Mouse (Mus musculus): Measurements from ENCODE around the gene Cmya5. TPM values are rescaled to one million over a fixed set of nuclear protein-coding genes. Genes with fewer than 3 reads are reported as not detected.
"Not testable (repeated sequence)": the region's sequence is repeated elsewhere in the genome, so short reads cannot be mapped to it uniquely, and the experiment has no call there.

The Cmya5 gene
- polyA plus RNA-seq, 1 experiment: 0.04 TPM

DNA sequence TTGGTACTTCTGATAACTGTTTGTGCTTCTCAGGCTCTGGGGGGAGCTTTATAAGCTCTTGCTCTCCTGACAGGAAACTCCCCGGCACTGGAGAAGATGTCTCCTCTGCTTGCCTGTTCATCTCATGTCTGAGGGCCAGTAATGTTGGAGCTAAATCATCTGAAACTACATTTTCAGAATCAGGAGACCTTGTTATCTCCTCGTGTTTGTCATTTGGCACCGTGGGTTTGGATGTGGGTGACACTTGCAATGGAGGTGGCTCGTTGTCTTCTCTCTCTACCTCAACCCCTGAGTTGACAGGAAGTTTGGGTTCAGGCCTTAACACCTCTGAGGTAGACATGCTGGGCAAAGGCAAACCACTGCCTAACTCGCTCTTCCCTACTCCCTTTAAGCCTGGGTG lies 50.8 kb downstream of the Cmya5 start:
- no peaks in the 10 kb centered on the region for H3K9me3 ChIP-seq (replicated peaks; ENCODE audit: control insufficient read depth, insufficient read depth, low read length, poor library complexity, severe bottlenecking)
- no peaks in the 10 kb centered on the region for H3K4me1 ChIP-seq (ENCODE audit: control insufficient read depth, insufficient read depth, low read length)
- no peaks in the 10 kb centered on the region for H3K36me3 ChIP-seq (ENCODE audit: control insufficient read depth, insufficient read depth, low read length, poor library complexity, severe bottlenecking)
- no peak overlapping the region for H3K9ac ChIP-seq (ENCODE audit: low read depth, poor library complexity, severe bottlenecking)
- H3K27me3 ChIP-seq (ENCODE audit: control insufficient read depth, insufficient read depth, low read length, poor library complexity, severe bottlenecking): no peaks in the 10 kb centered on the region
- TF ChIP-seq POLR2A (IDR thresholded peaks at IDR 0.05; ENCODE audit: insufficient read depth, low read length) (no peak), CTCF (IDR thresholded peaks at IDR 0.05; ENCODE audit: low read depth, low read length) (no peak), EP300 (IDR thresholded peaks at IDR 0.05; ENCODE audit: insufficient read depth, low read depth, low read length) (no peak)
- no peak overlapping the region for H3K27ac ChIP-seq (ENCODE audit: insufficient read depth, low read length)
- no peak overlapping the region for H3K4me3 ChIP-seq (ENCODE audit: low read depth, low read length)

DNA sequence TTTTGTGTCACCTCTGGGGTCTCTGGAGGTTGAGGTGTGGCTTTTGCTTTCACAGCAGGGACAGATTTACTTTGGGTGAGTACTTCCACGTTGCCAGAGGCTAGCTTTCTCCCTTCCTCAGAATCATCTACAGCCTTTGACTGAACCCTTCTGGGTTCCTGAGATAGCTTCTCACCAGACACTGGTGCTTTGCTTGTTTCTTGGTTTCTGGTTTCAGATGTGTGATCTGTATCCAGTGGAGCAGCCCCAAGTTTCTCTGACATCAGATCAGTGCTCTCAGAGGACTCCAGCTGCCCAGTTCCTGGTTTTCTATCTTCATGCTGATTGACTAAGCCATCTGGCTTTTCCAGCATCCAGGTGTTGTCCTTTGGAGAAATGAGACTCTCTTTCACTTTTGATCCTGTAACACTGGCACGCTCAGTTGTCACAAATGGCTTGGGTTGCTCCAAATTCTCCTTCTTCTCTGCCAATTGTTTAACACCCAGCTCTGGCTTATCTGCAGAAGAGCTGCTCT lies 51.6 kb downstream of the Cmya5 start:
- no peaks in the 10 kb centered on the region for H3K36me3 ChIP-seq (ENCODE audit: control insufficient read depth, insufficient read depth, low read length, poor library complexity, severe bottlenecking)
- no peaks in the 10 kb centered on the region for H3K27me3 ChIP-seq (ENCODE audit: control insufficient read depth, insufficient read depth, low read length, poor library complexity, severe bottlenecking)
- no peak overlapping the region for H3K9ac ChIP-seq (ENCODE audit: low read depth, poor library complexity, severe bottlenecking)
- no peak overlapping the region for H3K4me3 ChIP-seq (ENCODE audit: low read depth, low read length)
- H3K27ac ChIP-seq (ENCODE audit: insufficient read depth, low read length): no peak overlapping the region
- no peak for TF ChIP-seq POLR2A (IDR thresholded peaks at IDR 0.05; ENCODE audit: insufficient read depth, low read length)
- no peak for TF ChIP-seq CTCF (IDR thresholded peaks at IDR 0.05; ENCODE audit: low read depth, low read length)
- TF ChIP-seq EP300 (IDR thresholded peaks at IDR 0.05; ENCODE audit: insufficient read depth, low read depth, low read length): no peak
- H3K9me3 ChIP-seq (replicated peaks; ENCODE audit: control insufficient read depth, insufficient read depth, low read length, poor library complexity, severe bottlenecking): no peaks in the 10 kb centered on the region
- H3K4me1 ChIP-seq (ENCODE audit: control insufficient read depth, insufficient read depth, low read length): no peaks in the 10 kb centered on the region

DNA sequence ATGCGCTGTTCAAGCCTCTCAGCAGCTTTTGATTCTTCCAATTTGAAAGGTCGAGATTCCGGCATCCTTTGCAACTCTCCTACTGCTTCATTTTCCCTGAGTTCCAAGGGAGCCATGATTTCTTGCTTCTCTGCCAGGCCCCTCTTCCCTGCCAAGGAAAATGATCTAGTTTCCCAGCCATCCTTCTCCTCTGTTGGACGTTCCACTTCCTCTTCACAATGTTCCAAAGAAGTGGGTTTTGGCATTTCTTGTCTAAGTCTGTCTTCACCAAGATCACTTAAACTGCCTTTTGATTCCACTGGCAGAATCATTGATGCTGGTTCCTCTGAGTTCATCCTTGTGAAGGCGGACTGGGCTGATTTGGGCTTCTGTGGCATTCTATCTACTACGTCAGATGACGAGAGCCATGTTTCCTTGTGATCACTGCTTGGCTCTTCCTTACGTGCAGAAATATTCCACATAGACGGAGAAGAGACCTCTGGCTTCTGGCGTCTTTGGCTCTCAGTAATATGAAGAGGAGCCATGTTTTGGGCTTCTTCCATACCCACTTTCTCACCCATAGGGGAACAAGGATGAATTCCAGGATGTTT lies 52.6 kb downstream of the Cmya5 start:
- Histone ChIP-seq H3K9ac (ENCODE audit: low read depth, poor library complexity, severe bottlenecking) (no peak overlapping the region), H3K4me3 (ENCODE audit: low read depth, low read length) (no peak overlapping the region), H3K9me3 (replicated peaks; ENCODE audit: control insufficient read depth, insufficient read depth, low read length, poor library complexity, severe bottlenecking) (no peaks in the 10 kb centered on the region), H3K36me3 (ENCODE audit: control insufficient read depth, insufficient read depth, low read length, poor library complexity, severe bottlenecking) (no peaks in the 10 kb centered on the region), H3K4me1 (ENCODE audit: control insufficient read depth, insufficient read depth, low read length) (no peaks in the 10 kb centered on the region), H3K27me3 (ENCODE audit: control insufficient read depth, insufficient read depth, low read length, poor library complexity, severe bottlenecking) (no peaks in the 10 kb centered on the region), H3K27ac (ENCODE audit: insufficient read depth, low read length) (no peak overlapping the region)
- TF ChIP-seq CTCF (IDR thresholded peaks at IDR 0.05; ENCODE audit: low read depth, low read length): no peak
- no peak for TF ChIP-seq EP300 (IDR thresholded peaks at IDR 0.05; ENCODE audit: insufficient read depth, low read depth, low read length)

DNA sequence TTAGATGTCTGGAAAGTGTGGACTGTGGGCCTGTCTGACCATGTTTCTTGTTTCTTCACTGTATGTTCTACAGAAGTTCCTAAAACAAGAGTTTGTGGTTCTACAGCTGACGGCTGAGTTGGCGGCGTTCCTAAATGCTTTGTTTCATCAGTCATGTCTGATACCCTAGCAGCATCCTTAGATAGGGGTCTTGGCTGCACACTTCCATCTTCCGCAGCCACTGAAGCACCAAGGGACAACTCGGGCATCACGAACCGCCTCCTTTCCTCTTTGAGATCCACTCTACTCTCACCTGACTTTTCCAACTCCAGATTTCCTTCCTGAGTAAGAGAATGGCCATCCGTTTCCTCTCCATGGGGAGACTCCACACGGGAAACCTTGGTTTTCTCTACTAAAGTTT lies 53.3 kb downstream of the Cmya5 start:
- Histone ChIP-seq H3K4me3 (ENCODE audit: low read depth, low read length) (no peak overlapping the region), H3K4me1 (ENCODE audit: control insufficient read depth, insufficient read depth, low read length) (no peaks in the 10 kb centered on the region), H3K27me3 (ENCODE audit: control insufficient read depth, insufficient read depth, low read length, poor library complexity, severe bottlenecking) (no peaks in the 10 kb centered on the region), H3K9me3 (replicated peaks; ENCODE audit: control insufficient read depth, insufficient read depth, low read length, poor library complexity, severe bottlenecking) (no peaks in the 10 kb centered on the region), H3K9ac (ENCODE audit: low read depth, poor library complexity, severe bottlenecking) (no peak overlapping the region), H3K36me3 (ENCODE audit: control insufficient read depth, insufficient read depth, low read length, poor library complexity, severe bottlenecking) (no peaks in the 10 kb centered on the region), H3K27ac (ENCODE audit: insufficient read depth, low read length) (no peak overlapping the region)
- TF ChIP-seq POLR2A (IDR thresholded peaks at IDR 0.05; ENCODE audit: insufficient read depth, low read length) (no peak), EP300 (IDR thresholded peaks at IDR 0.05; ENCODE audit: insufficient read depth, low read depth, low read length) (no peak), CTCF (IDR thresholded peaks at IDR 0.05; ENCODE audit: low read depth, low read length) (no peak)

DNA sequence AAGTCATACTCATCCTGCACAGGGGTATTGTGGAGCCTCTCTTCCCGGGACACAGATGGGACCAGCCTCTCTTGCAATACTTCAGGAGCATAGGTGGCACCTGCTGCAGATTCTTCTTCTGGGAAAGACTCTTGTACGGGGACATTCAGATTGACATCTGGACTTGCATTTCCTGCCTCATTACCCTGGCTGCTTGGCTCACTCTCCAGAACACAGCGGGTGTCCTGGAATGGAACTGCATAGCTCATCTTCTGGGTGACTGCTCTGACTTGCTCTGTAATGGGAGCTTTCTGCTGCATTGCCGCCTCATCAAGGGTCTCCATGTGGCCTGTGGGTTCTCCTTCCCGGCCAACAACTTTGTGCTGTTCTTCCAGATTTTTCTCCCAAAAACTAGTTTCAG lies 55.0 kb downstream of the Cmya5 start:
- Histone ChIP-seq H3K4me1 (ENCODE audit: control insufficient read depth, insufficient read depth, low read length) (no peaks in the 10 kb centered on the region), H3K9me3 (replicated peaks; ENCODE audit: control insufficient read depth, insufficient read depth, low read length, poor library complexity, severe bottlenecking) (no peaks in the 10 kb centered on the region), H3K9ac (ENCODE audit: low read depth, poor library complexity, severe bottlenecking) (no peak overlapping the region), H3K27ac (ENCODE audit: insufficient read depth, low read length) (no peak overlapping the region), H3K27me3 (ENCODE audit: control insufficient read depth, insufficient read depth, low read length, poor library complexity, severe bottlenecking) (no peaks in the 10 kb centered on the region), H3K36me3 (ENCODE audit: control insufficient read depth, insufficient read depth, low read length, poor library complexity, severe bottlenecking) (no peaks in the 10 kb centered on the region), H3K4me3 (ENCODE audit: low read depth, low read length) (no peak overlapping the region)
- no peak for TF ChIP-seq POLR2A (IDR thresholded peaks at IDR 0.05; ENCODE audit: insufficient read depth, low read length)
- no peak for TF ChIP-seq CTCF (IDR thresholded peaks at IDR 0.05; ENCODE audit: low read depth, low read length)
- TF ChIP-seq EP300 (IDR thresholded peaks at IDR 0.05; ENCODE audit: insufficient read depth, low read depth, low read length): no peak

DNA sequence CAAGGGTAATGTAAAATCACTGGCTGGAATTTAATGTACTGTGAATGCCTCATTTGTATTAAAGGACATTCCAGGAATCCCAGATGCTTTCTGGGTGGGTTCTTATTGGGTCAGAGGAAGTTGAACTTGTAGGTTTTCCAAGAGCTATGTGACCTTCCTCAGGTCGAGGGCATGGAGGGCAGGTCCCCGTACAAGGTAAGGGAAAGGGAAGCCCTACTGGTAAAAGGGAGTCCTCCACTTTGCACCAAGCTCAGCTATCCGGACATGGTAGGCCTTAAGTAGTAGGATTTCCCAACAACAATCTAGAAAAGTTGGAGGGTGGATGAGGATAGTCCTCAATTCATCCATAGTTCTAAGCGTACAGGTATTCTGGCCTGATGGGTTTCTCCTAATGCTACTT lies 58.8 kb downstream of the Cmya5 start:
- TF ChIP-seq POLR2A (IDR thresholded peaks at IDR 0.05; ENCODE audit: insufficient read depth, low read length): no peak
- TF ChIP-seq CTCF (IDR thresholded peaks at IDR 0.05; ENCODE audit: low read depth, low read length): no peak
- no peak overlapping the region for H3K9ac ChIP-seq (ENCODE audit: low read depth, poor library complexity, severe bottlenecking)
- H3K4me3 ChIP-seq (ENCODE audit: low read depth, low read length): no peak overlapping the region
- no peaks in the 10 kb centered on the region for H3K4me1 ChIP-seq (ENCODE audit: control insufficient read depth, insufficient read depth, low read length)
- H3K27ac ChIP-seq (ENCODE audit: insufficient read depth, low read length): no peak overlapping the region
- H3K9me3 ChIP-seq (replicated peaks; ENCODE audit: control insufficient read depth, insufficient read depth, low read length, poor library complexity, severe bottlenecking): no peaks in the 10 kb centered on the region
- H3K36me3 ChIP-seq (ENCODE audit: control insufficient read depth, insufficient read depth, low read length, poor library complexity, severe bottlenecking): no peaks in the 10 kb centered on the region
- H3K27me3 ChIP-seq (ENCODE audit: control insufficient read depth, insufficient read depth, low read length, poor library complexity, severe bottlenecking): no peaks in the 10 kb centered on the region

DNA sequence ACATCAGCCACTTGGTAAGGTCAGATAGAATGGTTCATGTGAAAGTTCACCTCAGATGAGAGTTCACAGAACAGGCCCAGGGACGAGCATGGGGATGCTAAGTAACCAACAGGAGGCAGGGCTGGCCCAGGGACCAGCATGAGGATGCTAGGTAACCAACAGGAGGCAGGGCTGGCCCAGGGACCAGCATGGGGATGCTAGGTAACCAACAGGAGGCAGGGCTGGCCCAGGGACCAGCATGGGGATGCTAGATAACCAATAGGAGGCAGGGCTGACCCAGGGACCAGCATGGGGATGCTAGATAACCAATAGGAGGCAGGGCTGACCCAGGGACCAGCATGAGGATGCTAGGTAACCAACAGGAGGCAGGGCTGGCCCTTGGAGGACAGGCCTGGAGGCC lies 62.2 kb downstream of the Cmya5 start:
- not testable (repeated sequence) for H3K27me3 ChIP-seq (ENCODE audit: control insufficient read depth, insufficient read depth, low read length, poor library complexity, severe bottlenecking); H3K9me3 ChIP-seq (replicated peaks; ENCODE audit: control insufficient read depth, insufficient read depth, low read length, poor library complexity, severe bottlenecking); H3K4me1 ChIP-seq (ENCODE audit: control insufficient read depth, insufficient read depth, low read length); H3K4me3 ChIP-seq (ENCODE audit: low read depth, low read length); H3K36me3 ChIP-seq (ENCODE audit: control insufficient read depth, insufficient read depth, low read length, poor library complexity, severe bottlenecking); H3K9ac ChIP-seq (ENCODE audit: low read depth, poor library complexity, severe bottlenecking); H3K27ac ChIP-seq (ENCODE audit: insufficient read depth, low read length)

Measured in ES-Bruce4 (cell line).